Mouse (Mus musculus) naive thymus-derived CD4-positive, alpha-beta T cell, adult 5 months (primary cell): ENCODE measurements around the gene Lhx1. TPM values are rescaled to one million over a fixed set of nuclear protein-coding genes. Genes with fewer than 3 reads are reported as not detected.

Experiments used
- polyA plus RNA-seq: library from polyadenylated mRNA; unstranded; fragments of 100-300 nt; shearing (Covaris generic); gene quantifications from one replicate; pipeline ENCODE4 v1.2.1, GENCODE M21; 2017

Gene Lhx1
- polyA plus RNA-seq = not detected

DNA sequence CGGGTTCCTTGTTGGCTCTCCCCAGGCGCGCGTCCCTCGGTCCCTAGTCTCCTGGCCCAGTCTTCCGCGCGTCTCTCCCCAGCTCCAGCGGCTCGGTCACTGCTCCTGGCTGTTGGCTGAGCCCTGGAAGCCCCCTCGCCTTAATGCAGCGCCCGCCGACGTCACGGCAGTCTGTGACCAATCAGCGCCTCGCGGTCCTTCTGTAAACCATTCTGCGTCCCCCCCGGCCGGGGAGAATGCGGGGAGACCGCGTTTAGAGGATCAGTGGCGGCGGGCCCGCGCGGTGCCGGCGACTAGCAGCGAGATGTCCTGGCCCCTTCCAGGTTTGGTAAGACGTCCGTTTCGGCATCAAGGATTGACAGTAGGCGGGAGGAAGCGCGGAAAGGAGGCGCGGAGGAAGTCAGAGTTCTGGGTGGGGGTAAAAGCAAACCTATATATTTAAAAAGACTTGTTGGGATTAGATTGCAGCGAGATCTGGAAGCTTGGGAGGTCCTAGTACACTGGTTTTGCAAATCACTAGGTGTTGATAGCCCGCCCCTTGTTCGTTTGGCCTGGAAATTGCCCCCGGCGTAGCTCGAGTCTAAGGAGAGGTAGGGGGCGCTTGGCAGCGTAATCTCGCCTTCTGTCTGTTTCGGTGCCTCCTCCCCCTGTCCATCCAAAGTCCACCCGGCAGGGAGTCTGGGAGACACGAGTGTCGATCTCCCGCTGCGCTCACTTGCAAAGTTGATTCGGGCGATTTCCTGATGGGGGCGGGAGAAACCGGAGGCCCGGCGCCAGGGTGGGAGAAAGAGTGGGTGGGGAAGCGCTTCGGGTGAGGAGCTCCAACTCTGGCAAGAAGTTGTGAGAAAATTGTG lies at the start of gene Lhx1:
Gene Lhx1 (minus strand): TSS at position 115 of the 854 bp plus-strand sequence.

DNA sequence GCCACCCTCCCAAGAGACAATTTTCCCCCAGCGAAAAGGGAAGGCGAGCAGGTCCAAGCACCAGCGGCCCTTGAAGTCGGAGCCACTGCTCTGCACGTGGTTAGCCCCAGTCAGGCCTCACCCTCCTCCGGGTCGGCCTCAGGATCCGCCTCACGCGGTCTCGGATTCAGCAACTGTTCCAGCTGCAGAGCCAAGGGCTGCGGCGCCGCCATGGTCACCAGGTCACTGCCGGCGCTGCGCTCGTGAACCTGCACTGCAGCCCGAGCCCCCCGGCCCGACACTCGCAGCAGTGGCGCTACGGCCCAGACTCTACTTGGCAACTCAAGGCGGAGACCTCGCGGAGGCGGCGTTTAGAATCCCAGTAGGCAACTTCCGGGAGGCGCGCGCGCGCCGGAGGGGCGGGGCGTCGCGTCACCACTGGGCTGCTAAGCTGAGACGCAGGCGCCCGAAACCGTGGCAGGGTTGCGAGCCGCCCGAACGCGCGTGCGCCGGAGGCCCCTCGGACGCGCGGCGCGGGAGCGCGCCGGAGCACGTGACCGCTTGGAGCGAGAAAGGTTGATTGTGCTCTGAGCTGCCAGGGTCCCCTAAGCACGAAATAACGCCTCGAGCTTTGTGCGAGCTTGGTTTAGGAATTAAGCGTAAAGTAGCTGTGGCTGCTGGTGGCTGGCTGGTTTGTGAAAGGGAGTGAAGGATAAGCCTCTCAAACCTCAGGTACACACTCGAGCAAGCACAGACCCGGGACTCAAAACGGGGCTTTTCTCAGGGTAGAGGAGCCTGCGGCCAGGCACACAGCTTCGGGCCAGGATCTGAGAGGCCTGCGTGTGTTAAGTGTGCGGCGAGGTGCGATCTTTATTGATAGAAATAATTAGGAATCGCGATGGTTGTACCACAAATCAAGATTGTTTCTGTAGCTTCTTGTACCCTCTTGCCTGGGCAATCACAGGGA lies 11.9 kb downstream of the Lhx1 start, which contains the start of gene Aatf:
Gene Aatf (minus strand): TSS at position 352 of the 946 bp plus-strand sequence.

Other genes starting within 250 kb of the Lhx1 start
- gene Aatf, start 12.0 kb downstream of the Lhx1 start, polyA plus RNA-seq = 67.9 TPM